Mouse (Mus musculus): ENCODE results near the gene 2900011O08Rik.
"Not testable (repeated sequence)": the region's sequence is repeated elsewhere in the genome, so short reads cannot be mapped to it uniquely, and the experiment has no call there.

Gene 2900011O08Rik

DNA sequence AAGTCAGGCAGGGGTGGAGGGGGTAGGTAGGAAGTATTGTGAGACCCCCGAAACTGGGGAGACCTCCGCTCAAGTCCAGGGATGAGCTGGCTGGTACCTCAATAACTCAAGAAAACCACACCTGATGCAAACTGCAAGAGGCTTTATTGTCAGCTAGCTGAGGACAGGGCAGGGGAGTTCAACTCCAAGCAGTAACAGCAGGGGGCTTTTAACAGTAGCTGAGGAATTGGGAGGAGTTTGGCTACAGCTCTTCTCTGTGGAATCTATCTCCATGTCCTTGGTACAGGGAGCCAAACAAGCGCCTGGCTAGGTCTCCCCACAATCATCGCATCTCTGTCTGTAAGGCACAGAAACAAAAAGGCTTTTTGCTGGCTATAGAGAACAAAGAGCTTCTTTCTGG lies 80.2 kb downstream of the 2900011O08Rik start:
- not testable (repeated sequence) for DNase-seq (ENCODE audit: low spot score)

DNA sequence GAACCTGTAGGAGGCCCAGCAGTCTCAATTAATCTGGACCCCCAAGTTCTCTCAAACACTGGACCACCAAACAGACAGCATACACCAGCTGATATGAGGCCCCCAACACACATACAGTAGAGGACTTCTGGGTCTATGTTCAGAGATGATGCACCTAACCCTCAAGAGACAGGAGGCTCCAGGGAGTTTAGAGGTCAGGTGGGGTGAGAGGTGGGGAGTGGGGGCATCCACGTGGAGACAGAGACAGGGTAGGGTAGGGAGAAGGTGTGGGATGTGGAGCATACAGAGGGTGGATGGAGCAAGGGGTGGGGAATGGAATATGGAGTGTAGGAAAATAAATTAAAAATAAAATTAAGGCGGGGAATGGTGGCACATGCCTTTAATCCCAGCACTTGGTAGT lies 82.3 kb downstream of the 2900011O08Rik start:
- DNase-seq (ENCODE audit: low spot score): not testable (repeated sequence)

DNA sequence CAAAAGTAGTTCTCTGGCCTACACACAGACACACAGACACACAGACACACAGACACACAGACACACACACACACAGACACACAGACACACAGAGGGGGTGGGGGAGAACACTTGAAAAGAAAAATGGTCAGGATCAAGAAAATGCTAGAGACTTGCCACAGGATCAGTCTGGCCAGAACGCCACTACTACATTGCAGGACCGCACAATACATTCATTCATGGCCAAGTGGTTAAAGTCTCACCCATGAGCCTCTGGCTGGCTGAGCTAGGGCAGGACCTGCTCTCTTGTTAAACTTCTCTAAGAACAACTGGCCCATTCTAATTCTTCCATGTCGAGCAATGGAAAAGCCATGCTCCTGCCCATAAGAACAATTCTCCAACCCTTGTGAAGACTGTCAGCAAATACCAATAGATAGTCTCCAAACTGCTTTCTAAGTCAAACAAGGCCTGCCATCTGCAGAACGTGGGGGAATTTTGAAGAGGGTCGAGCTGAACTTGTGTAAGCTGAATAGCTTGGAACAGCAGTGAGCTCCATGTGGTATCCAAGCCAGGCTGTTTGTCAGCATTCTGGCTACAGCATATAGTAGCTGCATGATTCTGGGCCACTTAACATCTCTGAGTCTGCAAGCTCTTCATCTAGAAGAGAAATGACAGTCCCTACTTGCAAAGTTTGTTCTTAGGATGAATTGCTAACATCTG lies 84.2 kb downstream of the 2900011O08Rik start:
- no peak for DNase-seq (ENCODE audit: low spot score)

DNA sequence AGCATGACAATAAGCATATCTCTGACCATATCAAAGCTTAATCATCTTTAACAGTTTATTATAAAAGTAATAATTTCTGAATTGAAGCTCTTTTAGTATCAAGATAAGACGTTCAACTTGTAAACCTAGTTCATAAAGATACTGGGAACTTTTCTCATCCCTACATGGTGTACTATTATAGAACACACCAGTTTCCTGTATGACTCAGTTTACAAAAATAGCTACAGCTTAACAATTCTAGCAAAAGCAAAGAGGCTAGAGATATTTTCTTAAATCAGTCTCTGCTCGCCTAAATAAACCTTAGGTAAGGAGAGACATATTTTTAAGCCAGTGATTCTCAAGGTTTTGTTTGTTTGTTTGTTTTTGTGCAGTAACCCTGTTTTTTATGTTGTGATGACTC lies 96.5 kb downstream of the 2900011O08Rik start:
- no peak for DNase-seq (ENCODE audit: low spot score)

DNA sequence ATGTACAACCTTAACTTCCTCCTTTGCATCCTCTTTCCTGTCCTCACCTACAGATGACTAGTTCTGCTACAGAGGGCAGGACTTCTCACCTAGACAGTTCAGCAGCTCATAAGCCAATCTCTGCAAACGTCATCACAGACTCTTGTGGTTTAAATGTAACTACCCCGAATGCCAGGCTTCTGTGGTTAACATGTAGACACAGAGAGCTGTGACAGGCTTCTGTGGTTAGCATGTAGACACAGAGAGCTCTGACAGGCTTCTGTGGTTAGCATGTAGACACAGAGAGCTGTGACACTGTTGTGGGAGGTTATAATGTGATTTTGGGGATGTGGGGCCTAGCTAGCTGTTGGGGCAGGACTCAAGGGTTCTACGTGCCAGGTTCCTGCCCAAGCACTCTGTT lies 101.8 kb downstream of the 2900011O08Rik start:
- no peak for DNase-seq (ENCODE audit: low spot score)

DNA sequence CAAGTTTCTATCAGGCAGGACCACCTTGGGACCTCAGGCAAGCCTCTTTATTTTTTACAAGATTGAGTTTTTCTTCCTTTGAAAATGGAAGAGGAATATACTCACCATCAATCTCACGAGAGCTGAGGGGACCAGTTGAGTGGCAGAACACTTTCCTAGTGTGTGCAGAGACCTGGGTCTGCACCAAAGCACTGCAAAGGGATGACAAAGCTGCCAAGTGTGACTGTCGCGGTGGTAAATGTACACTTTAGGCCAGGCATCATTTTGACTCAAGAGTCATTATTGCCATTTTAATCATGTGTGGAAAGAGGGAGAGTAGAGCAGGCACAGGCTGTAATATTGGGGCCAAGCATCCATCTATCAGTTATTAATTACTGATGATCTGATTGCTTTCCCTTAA lies 102.9 kb downstream of the 2900011O08Rik start:
- no peak for DNase-seq (ENCODE audit: low spot score)

DNA sequence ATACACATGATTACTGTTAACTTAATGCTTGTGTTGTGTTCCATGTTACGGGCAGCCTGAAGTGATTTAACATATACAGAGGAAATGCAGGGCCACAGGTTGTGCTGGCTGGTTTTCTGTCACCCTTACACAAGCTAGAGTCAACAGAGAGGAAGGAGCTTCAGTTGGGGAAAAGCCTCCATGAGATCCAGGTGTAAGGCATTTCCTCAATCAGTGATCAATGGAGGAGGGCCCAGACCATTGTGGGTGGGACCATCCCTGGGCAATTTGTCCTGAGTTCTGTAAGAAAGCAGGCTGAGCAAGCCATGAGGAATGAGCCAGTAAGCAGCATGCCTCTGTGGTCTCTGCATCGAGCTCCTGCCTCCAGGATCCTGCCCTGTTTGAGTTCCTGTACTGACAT lies 105.4 kb downstream of the 2900011O08Rik start:
- DNase-seq (ENCODE audit: low spot score): no peak

DNA sequence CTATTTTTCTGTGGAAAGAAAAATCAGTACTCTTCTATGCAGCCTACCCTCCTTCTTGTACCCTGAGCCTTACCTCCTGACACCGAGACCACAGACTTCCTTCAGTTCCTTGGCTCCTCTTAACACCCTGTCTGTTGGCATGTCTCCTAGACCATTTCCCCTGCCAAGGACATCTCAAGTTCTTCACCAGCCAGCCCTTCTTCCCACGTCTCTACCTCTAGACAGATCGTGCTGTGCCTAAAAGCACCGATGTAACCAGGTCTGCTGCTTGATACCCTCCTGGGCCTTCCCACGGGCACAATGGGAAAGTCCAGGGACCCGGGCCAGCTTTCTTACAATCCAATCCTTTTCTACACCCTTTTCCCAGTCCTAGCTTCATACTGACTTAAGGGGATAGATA lies 119.5 kb downstream of the 2900011O08Rik start:
- DNase-seq (ENCODE audit: low spot score): no peak

DNA sequence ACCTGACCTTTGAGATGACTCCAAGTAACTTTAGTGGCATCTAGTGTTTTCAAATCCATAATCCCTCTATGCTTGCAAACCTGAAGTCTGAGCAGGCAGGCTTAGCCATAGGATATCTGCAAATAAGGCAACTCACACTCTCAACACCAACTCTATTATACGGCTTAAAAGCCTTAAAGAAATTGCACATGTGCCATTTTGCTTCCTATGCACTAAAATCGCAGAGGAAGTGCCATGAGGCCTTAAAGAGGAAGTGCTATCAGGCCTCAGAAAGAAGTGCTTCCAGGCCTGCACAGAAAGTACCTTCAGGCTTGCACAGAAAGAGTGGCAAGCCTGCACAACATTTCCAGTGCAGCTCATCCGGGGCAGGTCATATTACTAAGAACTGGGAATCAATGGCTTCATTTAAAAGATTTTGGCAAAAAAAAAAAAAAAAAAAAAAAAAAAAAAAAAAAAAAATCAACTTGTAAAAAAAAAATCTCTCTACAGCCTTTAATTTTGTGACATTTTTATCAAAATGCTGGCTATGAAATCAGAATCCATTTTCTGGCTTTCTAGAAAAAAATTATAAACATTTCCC lies 123.3 kb downstream of the 2900011O08Rik start:
- no peak for DNase-seq (ENCODE audit: low spot score)

DNA sequence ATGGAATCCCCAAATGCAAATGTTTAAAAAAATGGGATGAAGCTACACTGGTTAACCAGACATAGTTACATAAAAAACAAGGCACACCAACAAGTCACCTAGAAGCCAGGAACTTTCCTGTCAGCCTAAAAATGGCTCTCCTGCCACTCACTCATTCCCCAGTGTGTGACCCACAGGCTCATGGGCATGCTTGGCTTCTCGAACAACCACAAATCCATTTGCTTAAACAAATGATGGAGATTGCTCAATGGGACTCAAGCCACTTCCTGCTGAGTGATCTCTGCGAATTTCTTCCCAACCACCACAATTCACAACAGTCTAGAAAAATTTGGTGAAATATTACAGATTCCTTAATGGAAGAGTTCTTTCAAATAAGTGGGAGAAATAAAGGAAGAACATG lies 124.5 kb downstream of the 2900011O08Rik start:
- DNase-seq (ENCODE audit: low spot score): no peak

DNA sequence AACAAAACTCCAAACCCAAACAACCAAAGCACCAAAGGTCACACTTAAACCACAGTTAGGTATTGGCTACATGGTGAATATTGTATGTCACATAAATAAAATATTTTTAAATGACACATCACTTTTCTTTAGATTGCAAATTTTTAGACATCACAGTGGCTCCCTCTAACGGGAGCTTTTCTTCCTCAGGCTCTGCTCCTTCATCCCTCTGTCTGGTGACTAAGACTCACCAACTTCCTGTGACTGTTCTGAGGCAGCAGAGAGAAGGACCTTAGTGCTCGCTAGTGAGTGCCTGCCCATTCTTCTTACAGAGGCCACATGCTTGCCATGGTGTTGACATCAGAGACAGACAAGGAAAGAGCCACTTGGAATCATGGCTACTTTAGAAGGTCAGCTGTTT lies 125.7 kb downstream of the 2900011O08Rik start:
- DNase-seq (ENCODE audit: low spot score): no peak

DNA sequence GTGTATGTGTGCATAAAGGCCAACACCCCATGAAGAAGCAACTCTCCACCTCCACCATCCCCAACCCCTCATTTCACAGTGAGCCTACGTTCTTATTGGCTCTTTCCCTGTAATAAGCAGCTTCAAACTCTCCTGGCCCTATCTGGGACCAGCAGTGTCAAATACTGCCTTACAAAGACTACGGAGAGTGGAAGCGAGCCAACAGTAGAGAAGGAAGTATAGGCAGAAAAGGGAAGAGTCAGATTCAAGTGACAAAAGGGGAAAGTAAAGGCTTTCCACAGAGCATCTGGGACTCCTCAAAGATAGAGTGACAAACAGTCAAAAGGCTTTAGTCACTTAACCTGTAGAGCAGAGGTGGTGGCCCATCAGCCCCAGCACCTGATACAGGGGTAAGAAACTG lies 126.3 kb downstream of the 2900011O08Rik start:
- no peak for DNase-seq (ENCODE audit: low spot score)

DNA sequence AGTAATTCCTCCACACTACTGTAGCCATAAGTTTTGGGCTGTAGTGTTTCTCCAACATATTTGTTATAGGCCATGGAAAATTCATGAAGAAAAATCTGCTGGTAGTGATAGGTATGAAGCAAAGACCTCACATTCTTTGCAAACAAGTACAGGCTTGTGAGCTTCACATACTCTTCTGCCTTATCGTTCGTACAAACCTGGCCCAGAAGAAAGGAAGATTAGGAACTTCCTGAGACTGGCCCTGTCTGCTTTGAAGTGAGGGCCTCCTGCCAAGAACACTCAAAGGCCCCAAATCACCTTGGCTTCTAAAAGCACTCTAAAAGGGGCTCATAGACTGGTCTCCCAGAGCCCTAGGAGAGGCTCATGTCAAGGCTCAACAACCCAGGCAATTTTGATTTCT lies 130.9 kb downstream of the 2900011O08Rik start:
- DNase-seq (ENCODE audit: low spot score): no peak

DNA sequence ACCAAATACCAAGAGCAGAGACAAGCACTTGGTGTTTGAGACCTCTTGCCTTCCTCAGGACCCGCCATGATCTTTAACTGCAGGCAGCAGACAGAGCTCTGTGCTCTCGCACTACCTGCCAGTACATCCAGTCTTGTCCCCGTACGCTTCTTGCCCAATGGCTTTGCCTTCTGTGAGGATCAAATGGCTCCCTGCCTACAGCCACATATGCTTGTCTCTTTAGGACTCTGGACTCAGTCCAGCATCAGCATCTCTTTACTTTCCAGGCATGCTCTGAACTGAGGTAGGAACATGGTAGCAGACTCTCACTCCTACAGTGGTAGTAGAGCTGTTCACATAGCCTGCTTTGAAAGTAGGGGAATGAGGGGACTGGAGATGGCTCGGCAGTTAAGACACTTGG lies 134.5 kb downstream of the 2900011O08Rik start:
- DNase-seq (ENCODE audit: low spot score): no peak

DNA sequence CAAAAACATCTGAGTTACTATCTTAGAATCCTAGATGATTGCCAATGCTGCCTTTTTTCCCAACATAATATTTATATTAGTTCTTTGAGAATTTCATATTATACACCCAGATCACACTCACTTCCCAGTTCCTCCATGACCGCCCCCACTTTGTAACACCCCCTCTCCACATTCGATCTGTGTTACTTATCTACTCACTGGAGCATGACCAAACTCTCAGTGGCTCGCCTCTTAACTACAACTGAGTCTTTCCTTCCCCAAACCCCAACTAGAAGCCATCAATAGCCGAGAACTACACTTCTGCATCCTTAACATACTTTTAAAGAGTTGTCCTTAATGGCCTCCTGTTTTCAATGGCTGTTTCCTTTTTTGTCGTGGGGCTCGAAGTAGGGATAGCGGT lies 135.2 kb downstream of the 2900011O08Rik start:
- DNase-seq (ENCODE audit: low spot score): no peak

DNA sequence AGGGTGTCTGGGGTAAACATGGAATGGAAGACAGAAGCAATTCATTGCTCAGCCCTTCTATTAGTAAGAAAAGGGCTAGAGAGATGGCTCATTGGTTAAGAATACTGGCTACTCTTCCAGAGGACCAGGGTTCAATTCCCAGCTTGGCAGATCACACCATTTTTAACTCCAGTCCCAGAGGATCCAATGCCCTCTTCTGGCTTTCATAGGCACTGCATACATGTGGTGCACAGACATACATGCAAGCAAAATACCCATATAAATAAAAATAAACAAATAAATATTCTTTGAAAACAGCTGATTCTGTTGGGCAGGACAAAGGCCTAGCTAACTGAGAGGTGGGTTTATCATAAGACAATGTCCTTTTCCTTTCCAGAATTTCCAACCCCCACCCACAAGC lies 136.2 kb downstream of the 2900011O08Rik start:
- DNase-seq (ENCODE audit: low spot score): no peak

DNA sequence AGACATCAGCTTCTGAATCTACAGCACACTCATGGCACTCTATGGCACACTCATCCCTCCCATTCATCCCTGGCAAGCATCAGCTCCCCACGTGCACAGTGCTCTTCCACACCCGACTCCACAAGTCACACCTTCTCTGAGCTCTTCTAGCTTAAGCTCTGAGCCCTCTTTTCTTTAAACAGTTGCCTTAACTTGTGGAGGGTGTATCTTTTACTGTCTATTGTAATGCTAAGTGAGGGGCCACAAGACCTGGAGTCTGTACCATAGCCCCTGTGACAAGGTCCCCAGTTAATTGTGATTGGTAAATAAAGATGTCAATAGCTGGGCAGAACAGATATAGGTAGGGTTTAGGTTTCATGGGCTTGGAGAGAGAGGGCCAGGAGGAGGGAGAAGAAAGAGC lies 137.5 kb downstream of the 2900011O08Rik start:
- DNase-seq (ENCODE audit: low spot score): no peak

DNA sequence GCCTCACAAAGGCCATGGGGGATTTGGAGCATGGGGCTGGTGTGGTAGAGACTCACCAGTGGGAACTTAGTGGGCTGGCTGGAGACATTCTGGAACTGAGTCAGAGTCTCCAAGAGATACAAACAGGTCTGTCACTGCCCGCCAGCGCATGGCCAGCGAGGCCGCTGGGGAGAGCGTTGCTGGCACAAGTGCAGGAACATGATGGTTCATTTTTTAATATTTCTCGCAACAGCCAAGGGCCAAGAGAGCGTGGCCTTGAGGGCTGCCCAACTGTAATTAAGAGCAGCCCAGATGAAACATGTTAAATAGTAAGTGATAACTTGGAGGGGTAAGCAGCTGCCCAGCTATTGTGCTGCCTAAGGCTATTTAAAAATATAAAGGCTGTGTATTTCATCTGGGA lies 138.3 kb downstream of the 2900011O08Rik start:
- peak; percentile 29 for DNase-seq (ENCODE audit: low spot score)

DNA sequence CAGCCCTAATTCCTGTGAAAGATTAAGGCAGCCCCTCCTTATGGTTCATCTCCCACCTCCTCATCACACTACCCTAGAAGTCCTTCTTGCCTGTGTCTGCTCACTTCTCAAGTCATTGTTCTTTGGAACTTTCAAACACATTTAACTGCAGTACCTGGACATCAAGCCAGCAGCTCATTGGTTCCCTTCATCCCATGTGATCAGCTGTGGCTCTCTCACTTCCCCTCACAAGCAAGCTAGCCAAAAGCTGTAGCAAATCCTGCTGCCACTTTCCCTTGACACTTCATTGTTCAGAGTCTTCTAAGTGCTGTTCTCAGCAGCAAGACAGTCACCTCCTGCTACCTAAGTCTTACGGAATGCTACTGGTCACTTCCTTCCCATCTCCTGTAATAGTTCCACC lies 138.8 kb downstream of the 2900011O08Rik start:
- no peak for DNase-seq (ENCODE audit: low spot score)

DNA sequence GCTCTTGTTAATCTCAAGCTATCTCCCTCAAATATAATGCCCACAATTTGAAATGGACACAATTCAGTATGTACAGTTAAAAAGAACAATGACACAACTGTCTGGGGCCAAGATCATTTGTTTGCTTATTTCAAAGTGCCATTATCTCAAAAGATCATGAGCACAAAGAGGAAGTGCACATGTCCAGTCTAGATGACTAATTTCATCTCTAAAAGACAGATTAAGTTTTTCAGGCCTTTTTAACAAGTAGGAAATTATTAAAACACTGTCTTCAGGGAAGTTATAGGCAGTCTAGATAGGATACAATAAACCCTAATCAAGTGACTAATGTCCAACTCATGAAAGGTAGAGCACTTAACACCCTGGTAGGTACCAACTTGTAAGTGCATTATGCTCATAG lies 142.6 kb downstream of the 2900011O08Rik start:
- no peak for DNase-seq (ENCODE audit: low spot score)

DNA sequence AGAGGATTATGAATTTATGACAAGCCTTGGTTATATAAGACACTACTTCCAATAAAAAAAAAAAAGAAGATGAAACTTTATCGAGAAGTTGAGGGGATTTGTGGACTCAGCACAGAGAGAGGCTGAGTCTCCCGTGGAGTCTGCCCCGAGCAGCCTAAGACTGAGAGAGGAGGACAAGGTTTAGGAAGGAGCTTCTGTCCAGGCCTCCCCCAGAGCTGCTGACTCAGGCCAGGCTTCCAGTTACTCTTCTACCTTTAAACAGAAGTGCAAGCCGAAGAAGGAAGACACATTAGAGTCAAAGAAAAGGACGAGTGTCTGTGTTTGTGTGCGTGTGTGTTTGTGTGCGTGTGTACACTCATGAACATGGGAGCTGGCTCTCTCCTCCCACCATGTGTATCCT lies 144.4 kb downstream of the 2900011O08Rik start:
- no peak for DNase-seq (ENCODE audit: low spot score)

DNA sequence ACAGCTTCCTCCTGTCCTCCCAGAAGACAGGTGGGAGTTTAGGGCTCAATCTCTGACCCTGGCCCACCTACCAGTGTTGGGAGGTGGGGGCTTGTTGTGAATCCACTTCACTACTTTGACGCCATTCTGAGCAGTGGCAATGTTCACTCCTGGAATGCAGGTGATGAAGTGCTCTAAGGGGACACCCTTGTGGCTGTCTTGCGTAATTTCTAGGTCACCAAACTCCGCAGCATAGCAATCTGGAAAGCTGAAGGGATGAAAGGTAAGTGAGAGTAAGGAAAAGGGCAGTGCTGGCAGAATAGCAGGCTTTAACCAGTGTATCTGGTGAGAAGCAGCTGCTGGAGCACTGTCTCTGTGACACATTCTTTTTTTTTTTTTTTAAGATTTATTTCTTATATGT lies 145.0 kb downstream of the 2900011O08Rik start:
- DNase-seq (ENCODE audit: low spot score): no peak

DNA sequence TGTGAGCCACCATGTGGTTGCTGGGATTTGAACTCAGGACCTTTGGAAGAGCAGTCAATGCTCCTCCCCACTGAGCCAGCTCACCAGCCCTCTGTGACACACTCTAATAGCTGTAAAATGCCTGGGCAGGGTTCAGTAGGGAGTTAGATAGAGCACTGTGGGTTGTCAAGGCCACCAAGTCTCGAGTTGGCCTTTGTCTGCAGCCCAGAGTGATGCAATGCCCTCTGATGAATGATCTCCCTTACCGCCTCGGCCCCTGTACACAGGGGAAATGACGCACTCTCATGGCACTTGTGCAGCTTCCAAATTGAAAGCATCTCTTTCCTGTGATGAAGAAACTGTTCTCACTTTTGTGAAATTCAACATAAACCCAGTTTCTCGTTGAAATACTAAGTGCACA lies 145.4 kb downstream of the 2900011O08Rik start:
- peak; percentile 11 for DNase-seq (ENCODE audit: low spot score)

DNA sequence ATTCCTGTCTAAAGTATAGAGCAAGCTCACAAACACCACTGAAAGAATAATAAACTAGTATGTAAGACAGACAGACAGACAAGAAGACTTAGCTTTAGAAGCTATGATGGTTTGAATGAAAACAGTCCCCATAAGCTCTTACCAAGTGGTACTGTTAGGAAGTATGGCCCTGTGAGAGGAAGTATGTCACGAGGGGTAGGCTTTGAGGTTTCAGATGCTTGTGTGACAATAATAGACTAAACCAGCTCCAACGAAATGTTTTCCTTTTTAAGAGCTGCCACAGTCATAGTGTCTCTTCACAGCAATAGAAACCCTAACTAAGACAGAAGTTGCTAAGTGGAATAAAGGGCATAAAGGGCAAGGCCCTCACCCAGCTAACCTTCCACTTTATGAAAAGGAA lies 148.6 kb downstream of the 2900011O08Rik start:
- no peak for DNase-seq (ENCODE audit: low spot score)

All from ovary, postnatal 36 days (tissue).